Mouse (Mus musculus) myocyte (in vitro differentiated cells): ENCODE measurements around the gene Fcho2. TPM values are rescaled to one million over a fixed set of nuclear protein-coding genes. Genes with fewer than 3 reads are reported as not detected.

Experiments
- H3K27me3 ChIP-seq: one replicate; pipeline ENCODE4 v1.6.1; 2011; ENCODE audit not compliant: control insufficient read depth, insufficient read depth, insufficient read length
- H3K36me3 ChIP-seq: one replicate; pipeline ENCODE4 v1.6.1; 2011; ENCODE audit not compliant: control insufficient read depth, insufficient read depth
- H3K4me2 ChIP-seq: one replicate; pipeline ENCODE4 v1.6.1; 2011; ENCODE audit warnings: low read depth, control low read depth
- H3K4me3 ChIP-seq: one replicate; pipeline ENCODE4 v1.5.1; 2011; ENCODE audit warnings: mild to moderate bottlenecking, control low read depth, moderate library complexity
- H3K79me2 ChIP-seq: one replicate; pipeline ENCODE4 v1.6.1; 2011; ENCODE audit not compliant: control insufficient read depth, insufficient read depth
- H3ac ChIP-seq: one replicate; pipeline ENCODE4 v1.6.1; 2011; ENCODE audit not compliant: control insufficient read depth, insufficient read length
- CEBPB ChIP-seq: IDR thresholded peaks from 2 replicates; pipeline ENCODE4 v1.6.1; 2011; ENCODE audit warnings: mild to moderate bottlenecking, moderate library complexity; ENCODE audit not compliant: poor library complexity, insufficient read depth, severe bottlenecking
- E2F4 ChIP-seq: IDR thresholded peaks from one replicate; pipeline ENCODE4 v1.6.1; 2011; ENCODE audit warnings: mild to moderate bottlenecking, control low read depth, moderate library complexity; ENCODE audit not compliant: insufficient read depth
- MAX ChIP-seq: IDR thresholded peaks from one replicate; pipeline ENCODE4 v1.6.1; 2011; ENCODE audit warnings: low read depth, mild to moderate bottlenecking, control low read depth
- MYOD1 ChIP-seq, 3 experiments: IDR thresholded peaks; one replicate each; pipeline ENCODE4 v1.6.1; 2011; ENCODE audit warnings: control low read depth in 2 of 3, low read depth in 2 of 3, mild to moderate bottlenecking in 2 of 3, moderate library complexity in 1 of 3; ENCODE audit not compliant: insufficient read length in 2 of 3, control insufficient read depth in 1 of 3
- MYOG ChIP-seq, 3 experiments: IDR thresholded peaks; one replicate each; pipeline ENCODE4 v1.6.1; 2011; ENCODE audit warnings: control low read depth in 2 of 3, low read depth in 2 of 3, mild to moderate bottlenecking in 2 of 3; ENCODE audit not compliant: insufficient read length in 2 of 3, control insufficient read depth in 1 of 3, insufficient read depth in 1 of 3
- POLR2A ChIP-seq: IDR thresholded peaks from one replicate; pipeline ENCODE4 v1.6.1; 2011; ENCODE audit warnings: low read depth, mild to moderate bottlenecking, control low read depth, moderate library complexity; ENCODE audit not compliant: insufficient read length
- POLR2AphosphoS2 ChIP-seq: IDR thresholded peaks from one replicate; pipeline ENCODE4 v1.6.1; 2011; ENCODE audit warnings: low read depth, control low read depth; ENCODE audit not compliant: insufficient read length
- REST ChIP-seq: IDR thresholded peaks from one replicate; pipeline ENCODE4 v1.6.1; 2011; ENCODE audit warnings: mild to moderate bottlenecking, control low read depth, moderate library complexity; ENCODE audit not compliant: insufficient read depth, insufficient read length
- SRF ChIP-seq: IDR thresholded peaks from one replicate; pipeline ENCODE4 v1.6.1; 2011; ENCODE audit warnings: low read depth; ENCODE audit not compliant: control insufficient read depth, insufficient read length
- TCF12 ChIP-seq: IDR thresholded peaks from one replicate; pipeline ENCODE4 v1.6.1; 2011; ENCODE audit warnings: mild to moderate bottlenecking, control low read depth; ENCODE audit not compliant: poor library complexity, insufficient read depth, severe bottlenecking
- TCF3 ChIP-seq: IDR thresholded peaks from one replicate; pipeline ENCODE4 v1.6.1; 2011; ENCODE audit warnings: low read depth, control low read depth; ENCODE audit not compliant: insufficient read length
- USF1 ChIP-seq: IDR thresholded peaks from one replicate; pipeline ENCODE4 v1.6.1; 2011; ENCODE audit warnings: low read depth, mild to moderate bottlenecking, control low read depth, moderate library complexity
- polyA plus RNA-seq: library from polyadenylated mRNA; unstranded; fragments of >200 nt; fragmentation: generic; extraction: Trizol; gene quantifications from one replicate; pipeline ENCODE4 v1.2.1, GENCODE M21; 2012; ENCODE audit warnings: missing spikeins

The Fcho2 gene
- polyA plus RNA-seq, 1 experiment = 3.9 TPM

DNA sequence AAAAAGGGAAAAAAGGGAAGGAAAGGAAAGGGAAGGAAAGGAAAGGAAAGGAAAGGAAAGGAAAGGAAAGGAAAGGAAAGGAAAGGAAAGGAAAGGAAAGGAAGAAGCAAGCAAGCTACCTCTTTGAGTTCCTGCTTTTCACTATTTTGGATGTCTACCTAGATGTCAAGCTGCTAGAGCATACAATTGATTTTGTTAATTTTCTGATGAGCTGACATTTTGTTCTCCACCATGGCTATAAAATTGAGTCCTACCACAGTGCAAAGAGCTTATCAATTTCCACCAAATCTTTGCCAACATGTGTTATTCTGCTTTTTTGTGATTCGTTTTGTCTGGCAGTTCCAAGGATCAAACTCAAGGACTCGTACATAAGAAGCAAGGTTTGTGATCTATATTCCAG lies 77.0 kb downstream of the Fcho2 start:
- H3K36me3 ChIP-seq = peaks cover 17% of the 10 kb centered on the region

DNA sequence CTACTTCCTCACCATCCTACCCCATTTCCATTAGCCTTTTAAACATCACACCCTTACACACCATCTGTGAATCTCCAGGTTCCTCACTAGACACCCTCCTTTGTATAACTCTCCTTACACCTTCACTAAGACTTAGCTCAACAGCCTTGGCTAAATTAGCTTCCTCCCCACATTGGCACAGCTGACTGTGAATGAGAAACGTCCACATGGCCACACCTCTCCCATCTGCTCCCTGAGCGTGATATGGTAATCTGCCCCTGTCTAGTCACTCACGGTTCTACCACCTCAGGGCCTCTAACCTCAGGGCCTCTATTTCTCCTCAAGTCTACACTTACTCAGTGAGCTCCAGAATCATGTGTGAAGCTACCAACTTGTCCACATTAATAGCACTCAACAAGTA lies 82.0 kb downstream of the Fcho2 start:
- no peaks in the 10 kb centered on the region for H3K79me2 ChIP-seq
- H3K4me3 ChIP-seq = no peak overlapping the region
- H3K36me3 ChIP-seq = peaks cover 44% of the 10 kb centered on the region
- H3ac ChIP-seq = no peak overlapping the region
- H3K4me2 ChIP-seq = no peak overlapping the region
- no peaks in the 10 kb centered on the region for H3K27me3 ChIP-seq
- TF ChIP-seq MAX (no peak), SRF (no peak), TCF3 (no peak), TCF12 (no peak), USF1 (no peak), MYOG (IDR thresholded peaks at IDR 0.05; ENCODE audit: control insufficient read depth in 1 of 3, insufficient read depth in 1 of 3, insufficient read length in 2 of 3, low read depth in 2 of 3) (no peak), POLR2AphosphoS2 (no peak)

More for the DNA sequence above, 77.0 kb downstream of the Fcho2 start:
- H3ac ChIP-seq = no peak overlapping the region
- H3K4me3 ChIP-seq = no peak overlapping the region
- no peak overlapping the region for H3K4me2 ChIP-seq
- no peaks in the 10 kb centered on the region for H3K79me2 ChIP-seq
- TF ChIP-seq USF1 = no peak
- no peak for TF ChIP-seq POLR2A
- TF ChIP-seq E2F4 = no peak
- TF ChIP-seq POLR2AphosphoS2 = no peak
- TF ChIP-seq REST = no peak
- TF ChIP-seq MYOG (IDR thresholded peaks at IDR 0.05; ENCODE audit: control insufficient read depth in 1 of 3, insufficient read depth in 1 of 3, insufficient read length in 2 of 3, low read depth in 2 of 3) = no peak
- no peak for TF ChIP-seq CEBPB
- no peak for TF ChIP-seq MAX
- TF ChIP-seq TCF12 = no peak
- TF ChIP-seq TCF3 = no peak
- TF ChIP-seq SRF = no peak
- no peak for TF ChIP-seq MYOD1 (IDR thresholded peaks at IDR 0.05; ENCODE audit: control insufficient read depth in 1 of 3, insufficient read length in 2 of 3, low read depth in 2 of 3)
- no peaks in the 10 kb centered on the region for H3K27me3 ChIP-seq

DNA sequence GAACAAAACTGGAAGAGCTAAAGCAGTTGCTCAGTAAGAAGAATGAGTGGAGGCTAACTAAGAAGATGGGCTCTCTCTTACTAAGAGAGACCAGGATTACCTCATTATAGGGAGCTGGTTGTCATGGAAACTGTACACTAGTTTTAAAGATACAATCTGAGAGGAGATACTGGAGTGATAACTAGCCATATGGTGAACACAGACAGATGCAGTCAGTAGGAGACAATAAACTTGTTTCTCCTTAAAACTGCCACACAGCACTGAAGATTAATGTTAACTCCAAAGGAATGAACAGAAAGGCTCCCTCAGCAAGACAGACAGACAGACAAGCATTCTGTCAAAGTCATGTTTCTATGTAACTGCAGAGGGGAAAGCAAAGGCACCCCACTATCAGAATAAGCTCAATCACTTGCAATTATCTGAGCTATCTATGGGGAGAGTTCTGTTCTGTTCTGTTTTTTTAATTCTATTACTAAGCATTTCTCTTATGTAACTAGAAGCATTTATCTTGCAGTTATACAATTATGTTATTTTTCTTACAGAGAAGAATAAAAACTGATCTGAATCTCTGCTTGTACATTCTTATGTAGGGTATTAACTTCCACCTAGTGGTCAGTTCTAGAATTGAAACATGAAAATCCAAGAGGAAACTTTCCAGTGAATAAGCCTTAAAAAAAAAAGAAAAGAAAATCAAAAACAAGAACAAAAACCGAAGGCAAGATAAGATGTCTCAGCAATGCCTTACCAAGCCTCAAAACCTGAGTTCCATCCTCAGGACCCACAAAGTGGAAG lies 85.8 kb downstream of the Fcho2 start:
- no peaks in the 10 kb centered on the region for H3K27me3 ChIP-seq
- peaks cover 50% of the 10 kb centered on the region for H3K36me3 ChIP-seq
- TF ChIP-seq E2F4 (no peak), MYOD1 (IDR thresholded peaks at IDR 0.05; ENCODE audit: control insufficient read depth in 1 of 3, insufficient read length in 2 of 3, low read depth in 2 of 3) (no peak), REST (no peak), SRF (no peak), TCF12 (no peak), TCF3 (no peak), POLR2A (no peak), POLR2AphosphoS2 (no peak), MAX (no peak), MYOG (IDR thresholded peaks at IDR 0.05; ENCODE audit: control insufficient read depth in 1 of 3, insufficient read depth in 1 of 3, insufficient read length in 2 of 3, low read depth in 2 of 3) (no peak), USF1 (no peak)
- H3K79me2 ChIP-seq = no peaks in the 10 kb centered on the region
- H3K4me3 ChIP-seq = no peak overlapping the region
- H3K4me2 ChIP-seq = no peak overlapping the region
- H3ac ChIP-seq = no peak overlapping the region

DNA sequence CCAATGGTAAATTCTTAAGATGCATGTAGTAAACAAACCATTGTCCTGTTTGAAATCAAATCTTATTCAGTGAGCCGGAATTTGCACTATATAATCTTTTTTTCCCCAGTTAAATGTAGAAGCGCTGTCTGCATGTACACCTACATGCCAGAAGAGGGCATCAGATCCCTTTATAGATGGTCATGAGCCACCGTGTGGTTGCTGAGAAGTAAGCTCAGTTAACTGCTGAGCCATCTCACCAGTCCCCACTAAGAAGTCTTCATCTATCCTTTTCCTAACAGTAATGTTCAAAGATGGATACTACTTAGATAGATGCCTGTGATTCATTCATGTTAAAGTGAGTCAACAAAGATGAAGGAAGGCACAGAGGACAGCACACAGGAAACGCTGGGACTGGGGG lies 88.8 kb downstream of the Fcho2 start:
- peaks cover 31% of the 10 kb centered on the region for H3K36me3 ChIP-seq
- no peak for TF ChIP-seq MYOD1 (IDR thresholded peaks at IDR 0.05; ENCODE audit: control insufficient read depth in 1 of 3, insufficient read length in 2 of 3, low read depth in 2 of 3)
- no peak for TF ChIP-seq CEBPB
- no peak for TF ChIP-seq MAX
- TF ChIP-seq E2F4 = no peak
- no peak for TF ChIP-seq USF1
- no peak for TF ChIP-seq POLR2A
- no peak for TF ChIP-seq POLR2AphosphoS2
- no peak for TF ChIP-seq SRF
- TF ChIP-seq REST = no peak
- TF ChIP-seq MYOG (IDR thresholded peaks at IDR 0.05; ENCODE audit: control insufficient read depth in 1 of 3, insufficient read depth in 1 of 3, insufficient read length in 2 of 3, low read depth in 2 of 3) = no peak
- TF ChIP-seq TCF12 = no peak
- TF ChIP-seq TCF3 = no peak
- H3ac ChIP-seq = no peak overlapping the region

DNA sequence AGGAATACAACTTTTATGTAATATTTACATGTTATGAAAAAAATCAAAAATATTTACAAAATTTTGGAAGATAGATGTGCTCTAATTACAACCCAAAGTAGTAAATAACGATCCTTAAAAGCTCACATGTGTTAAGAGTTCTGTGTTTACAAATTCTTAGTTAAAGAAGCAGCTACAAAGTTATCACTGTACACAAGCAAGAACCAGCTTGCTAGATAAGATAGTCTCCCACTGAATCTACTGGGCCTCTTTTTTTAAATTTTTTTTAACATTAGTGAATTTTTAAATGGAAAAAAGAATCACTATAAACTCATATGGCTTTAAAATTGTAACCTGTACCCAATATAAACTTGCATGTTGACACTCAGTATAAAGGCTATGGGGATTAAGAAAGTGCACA lies 91.8 kb downstream of the Fcho2 start:
- Histone ChIP-seq H3K36me3 (peaks cover 7% of the 10 kb centered on the region), H3K79me2 (no peaks in the 10 kb centered on the region), H3K4me3 (no peak overlapping the region), H3K4me2 (no peak overlapping the region), H3K27me3 (no peaks in the 10 kb centered on the region), H3ac (no peak overlapping the region)
- TF ChIP-seq SRF = no peak
- no peak for TF ChIP-seq POLR2A
- TF ChIP-seq MYOD1 (IDR thresholded peaks at IDR 0.05; ENCODE audit: control insufficient read depth in 1 of 3, insufficient read length in 2 of 3, low read depth in 2 of 3) = no peak
- no peak for TF ChIP-seq E2F4
- TF ChIP-seq MYOG (IDR thresholded peaks at IDR 0.05; ENCODE audit: control insufficient read depth in 1 of 3, insufficient read depth in 1 of 3, insufficient read length in 2 of 3, low read depth in 2 of 3) = no peak
- TF ChIP-seq TCF3 = no peak
- TF ChIP-seq CEBPB = no peak
- no peak for TF ChIP-seq USF1
- TF ChIP-seq TCF12 = no peak
- no peak for TF ChIP-seq MAX
- TF ChIP-seq POLR2AphosphoS2 = no peak
- no peak for TF ChIP-seq REST

More for the DNA sequence above, 88.8 kb downstream of the Fcho2 start:
- H3K79me2 ChIP-seq = no peaks in the 10 kb centered on the region
- H3K27me3 ChIP-seq = no peaks in the 10 kb centered on the region
- no peak overlapping the region for H3K4me2 ChIP-seq
- H3K4me3 ChIP-seq = no peak overlapping the region
